Mouse (Mus musculus): ENCODE results near the gene Fars2. TPM values are rescaled to one million over a fixed set of nuclear protein-coding genes. Genes with fewer than 3 reads are reported as not detected.
"Not testable (repeated sequence)": the region's sequence is repeated elsewhere in the genome, so short reads cannot be mapped to it uniquely, and the experiment has no call there.

The Fars2 gene
- total and polyA plus RNA-seq, 2 experiments from 2014 or later = 30.3 to 30.6 TPM

- ATAC-seq (ENCODE audit: low FRiP score) (no peak), DNase-seq (ENCODE audit: low spot score) (no peak)
- no peak for TF ChIP-seq CTCF (IDR thresholded peaks at IDR 0.05)
- no peak overlapping the region for H3K4me3 ChIP-seq (ENCODE audit: low read depth, low read length)
- H3K9me3 ChIP-seq (ENCODE audit: low read length) = no peaks in the 10 kb centered on the region
- no peaks in the 10 kb centered on the region for H3K36me3 ChIP-seq (ENCODE audit: insufficient read depth, low read length)
- H3K9ac ChIP-seq (replicated peaks; ENCODE audit: low read length, poor library complexity, severe bottlenecking) = no peak overlapping the region
- H3K27ac ChIP-seq (ENCODE audit: low read depth, low read length) = no peak overlapping the region
- WGBS = 87% methylated on average over 3 of the region's 3 CpGs
- no peaks in the 10 kb centered on the region for H3K4me1 ChIP-seq (ENCODE audit: insufficient read depth, low read length)
- no peak overlapping the region for H3K4me2 ChIP-seq (ENCODE audit: low read depth, low read length, poor library complexity, severe bottlenecking)
- no peaks in the 10 kb centered on the region for H3K27me3 ChIP-seq (ENCODE audit: insufficient read depth, low read length)
These were observed 244.2 kb downstream of the Fars2 start for GRCm38 (mm10) chr13:36361419-36361818.

DNA sequence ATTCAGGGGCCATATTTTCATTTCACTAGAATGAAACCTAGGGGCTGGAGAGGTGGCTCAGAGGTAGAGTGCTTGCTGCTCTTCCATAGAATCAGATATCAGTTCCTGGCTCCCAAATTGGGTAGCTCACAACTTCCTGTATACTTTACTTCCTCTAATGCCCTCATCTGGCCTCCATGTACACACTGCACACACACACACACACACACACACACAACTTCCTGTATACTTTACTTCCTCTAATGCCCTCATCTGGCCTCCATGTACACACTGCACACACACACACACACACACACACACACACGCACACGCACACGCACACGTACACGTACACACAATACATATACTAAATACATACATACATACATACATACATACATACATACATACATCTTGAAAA is 248.5 kb downstream of the Fars2 start:
- H3K36me3 ChIP-seq (ENCODE audit: insufficient read depth, low read length); H3K27me3 ChIP-seq (ENCODE audit: insufficient read depth, low read length); H3K27ac ChIP-seq (ENCODE audit: low read depth, low read length); H3K4me2 ChIP-seq (ENCODE audit: low read depth, low read length, poor library complexity, severe bottlenecking); ATAC-seq (ENCODE audit: low FRiP score); DNase-seq (ENCODE audit: low spot score); H3K4me1 ChIP-seq (ENCODE audit: insufficient read depth, low read length); H3K4me3 ChIP-seq (ENCODE audit: low read depth, low read length); H3K9me3 ChIP-seq (ENCODE audit: low read length); H3K9ac ChIP-seq (replicated peaks; ENCODE audit: low read length, poor library complexity, severe bottlenecking): not testable (repeated sequence)
- WGBS = 97% methylated on average over 5 of the region's 5 CpGs

GRCm38 (mm10) chr13:36366304-36366703 is 249.1 kb downstream of the Fars2 start:
- no peak overlapping the region for H3K27ac ChIP-seq (ENCODE audit: low read depth, low read length)

GRCm38 (mm10) chr13:36367712-36368491 is 250.7 kb downstream of the Fars2 start:
- no peaks in the 10 kb centered on the region for H3K9me3 ChIP-seq (ENCODE audit: low read length)
- H3K27ac ChIP-seq (ENCODE audit: low read depth, low read length) = no peak overlapping the region
- no peaks in the 10 kb centered on the region for H3K36me3 ChIP-seq (ENCODE audit: insufficient read depth, low read length)
- H3K9ac ChIP-seq (replicated peaks; ENCODE audit: low read length, poor library complexity, severe bottlenecking) = no peak overlapping the region
- DNase-seq (ENCODE audit: low spot score) (peak; percentile 9), ATAC-seq (ENCODE audit: low FRiP score) (no peak)
- H3K27me3 ChIP-seq (ENCODE audit: insufficient read depth, low read length) = no peaks in the 10 kb centered on the region
- no peak overlapping the region for H3K4me2 ChIP-seq (ENCODE audit: low read depth, low read length, poor library complexity, severe bottlenecking)
- no peaks in the 10 kb centered on the region for H3K4me1 ChIP-seq (ENCODE audit: insufficient read depth, low read length)
- no peak for TF ChIP-seq CTCF (IDR thresholded peaks at IDR 0.05)
- no peak overlapping the region for H3K4me3 ChIP-seq (ENCODE audit: low read depth, low read length)

More at GRCm38 (mm10) chr13:36366304-36366703, 249.1 kb downstream of the Fars2 start:
- H3K27me3 ChIP-seq (ENCODE audit: insufficient read depth, low read length) = no peaks in the 10 kb centered on the region
- no peak overlapping the region for H3K4me3 ChIP-seq (ENCODE audit: low read depth, low read length)
- no peaks in the 10 kb centered on the region for H3K9me3 ChIP-seq (ENCODE audit: low read length)
- no peak overlapping the region for H3K4me2 ChIP-seq (ENCODE audit: low read depth, low read length, poor library complexity, severe bottlenecking)
- TF ChIP-seq CTCF (IDR thresholded peaks at IDR 0.05) = no peak
- 89% methylated on average over 6 of the region's 6 CpGs for WGBS
- H3K4me1 ChIP-seq (ENCODE audit: insufficient read depth, low read length) = no peaks in the 10 kb centered on the region
- no peak for ATAC-seq (ENCODE audit: low FRiP score)
- no peaks in the 10 kb centered on the region for H3K36me3 ChIP-seq (ENCODE audit: insufficient read depth, low read length)
- no peak for DNase-seq (ENCODE audit: low spot score)
- no peak overlapping the region for H3K9ac ChIP-seq (replicated peaks; ENCODE audit: low read length, poor library complexity, severe bottlenecking)

DNA sequence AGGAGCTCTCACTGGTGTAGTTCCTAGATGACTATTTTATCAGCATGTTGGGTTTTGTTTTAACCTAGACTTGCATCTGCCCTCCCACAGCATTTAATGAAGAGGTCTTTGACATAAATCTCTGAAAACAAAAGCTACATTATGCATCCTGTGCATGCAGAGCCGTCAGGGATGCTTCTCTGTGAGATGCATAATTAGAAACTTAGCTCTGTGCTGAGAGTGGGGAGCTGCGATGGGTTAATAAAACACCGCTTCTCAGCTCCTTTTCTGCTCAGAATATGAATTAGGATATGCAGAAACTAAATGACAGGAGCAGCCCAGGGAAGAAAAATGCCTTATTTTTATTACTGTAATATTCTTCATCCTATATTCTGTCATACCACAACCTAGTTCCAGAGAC is 251.6 kb downstream of the Fars2 start:
- H3K27ac ChIP-seq (ENCODE audit: low read depth, low read length) = no peak overlapping the region
- no peaks in the 10 kb centered on the region for H3K4me1 ChIP-seq (ENCODE audit: insufficient read depth, low read length)
- ATAC-seq (ENCODE audit: low FRiP score) (0 out of 2 replicates have a peak, but pooled peaks have one; percentile 20), DNase-seq (ENCODE audit: low spot score) (no peak)
- H3K9me3 ChIP-seq (ENCODE audit: low read length) = no peaks in the 10 kb centered on the region
- no peak for TF ChIP-seq CTCF (IDR thresholded peaks at IDR 0.05)
- no peaks in the 10 kb centered on the region for H3K36me3 ChIP-seq (ENCODE audit: insufficient read depth, low read length)
- WGBS = 25% methylated on average over 3 of the region's 3 CpGs
- H3K27me3 ChIP-seq (ENCODE audit: insufficient read depth, low read length) = no peaks in the 10 kb centered on the region
- no peak overlapping the region for H3K4me3 ChIP-seq (ENCODE audit: low read depth, low read length)
- H3K4me2 ChIP-seq (ENCODE audit: low read depth, low read length, poor library complexity, severe bottlenecking) = no peak overlapping the region
- H3K9ac ChIP-seq (replicated peaks; ENCODE audit: low read length, poor library complexity, severe bottlenecking) = no peak overlapping the region

GRCm38 (mm10) chr13:36369400-36369799 is 252.2 kb downstream of the Fars2 start:
- TF ChIP-seq CTCF (IDR thresholded peaks at IDR 0.05) = no peak
- Histone ChIP-seq H3K4me2 (ENCODE audit: low read depth, low read length, poor library complexity, severe bottlenecking) (no peak overlapping the region), H3K9ac (replicated peaks; ENCODE audit: low read length, poor library complexity, severe bottlenecking) (no peak overlapping the region), H3K4me1 (ENCODE audit: insufficient read depth, low read length) (no peaks in the 10 kb centered on the region), H3K36me3 (ENCODE audit: insufficient read depth, low read length) (no peaks in the 10 kb centered on the region), H3K4me3 (ENCODE audit: low read depth, low read length) (no peak overlapping the region), H3K27me3 (ENCODE audit: insufficient read depth, low read length) (no peaks in the 10 kb centered on the region), H3K9me3 (ENCODE audit: low read length) (no peaks in the 10 kb centered on the region), H3K27ac (ENCODE audit: low read depth, low read length) (no peak overlapping the region)
- DNase-seq (ENCODE audit: low spot score) (no peak), ATAC-seq (ENCODE audit: low FRiP score) (no peak)
- WGBS = 60% methylated on average over 11 of the region's 11 CpGs

Data from midbrain, postnatal 0 days (tissue).